Mouse (Mus musculus): ENCODE data around the gene Tns4.
A peak's percentile ranks its signal among the peaks of the same experiment; 100 is the strongest.

Tns4 gene

DNA sequence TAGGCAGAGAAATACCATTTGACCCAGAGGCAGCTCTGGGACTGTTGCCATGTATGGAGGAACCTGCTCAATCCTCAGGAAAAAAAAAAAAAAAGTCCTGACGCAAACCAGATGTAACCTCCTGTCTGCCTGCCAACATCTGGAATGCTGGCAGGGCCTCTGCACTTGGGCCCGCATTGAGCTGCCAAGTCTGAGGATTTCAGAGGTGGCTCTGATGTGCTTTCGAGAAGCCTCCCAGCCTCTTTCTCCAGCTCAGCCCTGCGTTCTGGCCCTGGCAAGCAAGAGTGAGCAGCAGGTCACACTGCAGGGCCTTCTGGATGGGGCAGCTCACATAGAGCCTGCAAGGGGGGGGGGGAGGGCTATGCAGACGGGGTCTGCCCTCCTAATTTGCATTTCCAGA, 42.0 kb downstream of the Tns4 start:
- no peak for DNase-seq (ENCODE audit: low spot score in 2 of 2)

GRCm38 (mm10) chr11:99045159-99045889, 43.8 kb downstream of the Tns4 start:
- no peak for DNase-seq (ENCODE audit: low spot score in 2 of 2)

GRCm38 (mm10) chr11:99044306-99044705, 44.8 kb downstream of the Tns4 start:
- no peak for DNase-seq (ENCODE audit: low spot score in 2 of 2)

DNA sequence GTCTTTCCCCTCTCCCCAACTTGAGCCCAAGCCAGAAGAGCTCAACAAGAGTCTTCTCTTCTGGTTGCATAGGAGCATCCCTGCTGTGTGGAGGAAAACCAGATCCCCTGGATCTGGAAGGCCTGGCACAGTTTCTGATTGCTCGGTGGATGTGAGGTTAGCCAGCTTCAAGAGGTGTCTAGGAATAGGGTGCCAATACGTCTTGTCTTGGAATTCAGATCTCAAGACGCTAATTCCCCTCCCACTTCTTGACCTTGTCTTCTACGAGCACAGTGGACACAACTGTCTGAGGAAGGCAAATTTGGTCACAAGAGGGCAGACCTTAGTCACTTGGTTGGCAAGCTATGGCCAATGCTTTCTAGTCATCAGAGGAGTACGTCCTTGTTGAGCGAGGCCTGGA, 45.5 kb downstream of the Tns4 start:
- no peak for DNase-seq (ENCODE audit: low spot score in 2 of 2)

GRCm38 (mm10) chr11:99042834-99043431, 46.2 kb downstream of the Tns4 start:
- DNase-seq (ENCODE audit: low spot score in 2 of 2) = no peak

DNA sequence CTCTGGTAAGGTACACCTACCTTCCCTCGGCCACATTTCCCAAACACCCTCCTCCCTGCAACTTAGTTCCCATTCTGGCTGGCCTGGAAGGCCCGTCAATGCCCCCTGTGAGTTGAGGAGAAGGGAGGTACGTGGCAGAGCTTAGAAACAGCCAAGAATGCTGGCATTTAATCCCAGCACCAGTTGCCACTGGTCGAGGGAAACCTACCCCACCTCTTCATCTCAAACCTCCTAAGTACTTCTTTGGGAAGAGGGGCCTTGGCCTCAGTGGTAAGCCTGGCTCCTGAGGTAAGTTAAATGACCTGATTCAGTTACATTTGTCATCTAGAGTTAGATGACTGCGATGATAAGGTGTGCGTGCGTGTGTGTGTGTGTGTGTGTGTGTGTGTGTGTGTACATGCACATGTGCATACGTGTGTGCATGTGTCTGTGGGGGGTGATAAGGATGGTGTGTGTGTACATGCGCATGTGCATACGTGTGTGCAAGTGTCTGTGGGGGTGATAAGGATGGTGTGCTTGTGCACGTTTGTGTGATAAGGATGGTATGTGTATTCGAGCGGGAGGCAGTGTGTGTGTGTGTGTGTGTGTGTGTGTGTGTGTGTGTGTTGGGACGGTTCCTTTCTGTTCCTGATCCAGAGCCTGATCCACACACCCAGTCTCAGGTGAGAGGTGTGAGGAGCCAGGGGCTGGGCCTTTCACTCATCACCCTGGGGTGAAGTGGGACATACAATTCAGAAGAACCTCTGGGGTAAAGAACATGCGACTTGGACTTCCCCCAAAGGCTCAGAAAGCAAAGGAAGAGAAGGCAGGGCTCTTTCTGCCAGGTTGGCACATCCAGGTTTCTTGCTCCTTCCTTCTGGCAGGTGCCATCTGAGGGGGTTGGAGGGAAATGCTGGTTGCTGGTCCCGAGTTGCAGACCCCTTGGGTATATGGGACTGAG, 47.0 kb downstream of the Tns4 start:
- DNase-seq (ENCODE audit: low spot score in 2 of 2) = no peak

- DNase-seq (ENCODE audit: low spot score in 2 of 2) = peak; percentile 8 to 11
Measured at GRCm38 (mm10) chr11:99041051-99041729, 47.9 kb downstream of the Tns4 start, which contains the start of gene Igfbp4. Igfbp4 (plus strand) TSS chr11:99041244.

DNA sequence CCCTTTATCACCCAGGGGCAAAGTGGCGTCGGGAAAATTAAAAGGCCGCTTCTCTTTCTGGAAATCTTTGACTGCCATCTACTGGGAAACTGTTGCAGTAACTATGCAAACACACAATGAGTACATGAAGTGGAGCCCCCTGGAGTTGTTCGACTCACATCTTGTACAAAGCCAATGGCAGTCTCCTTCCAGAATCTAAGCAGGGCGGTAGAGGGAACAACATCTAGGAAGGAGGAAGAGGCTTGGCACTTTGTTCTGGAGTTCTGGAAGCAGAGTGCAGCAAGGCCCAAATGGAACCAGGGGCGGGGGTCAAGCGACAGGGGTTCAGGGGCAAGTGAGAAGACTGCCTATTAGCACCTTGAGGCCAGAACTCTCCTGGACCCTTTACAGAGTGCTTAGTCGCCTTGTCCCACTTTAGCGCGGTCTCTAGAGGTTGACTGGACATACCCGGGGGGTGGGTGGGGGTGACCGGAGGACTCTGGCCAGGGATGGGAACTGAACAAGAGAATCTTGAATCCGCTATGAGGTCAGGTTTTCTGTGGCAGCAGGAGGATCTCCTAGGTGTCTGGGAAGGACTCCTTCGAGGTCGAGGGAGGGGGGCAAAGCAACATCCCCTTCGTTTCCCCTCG, 48.6 kb downstream of the Tns4 start:
- no peak for DNase-seq (ENCODE audit: low spot score in 2 of 2)

DNA sequence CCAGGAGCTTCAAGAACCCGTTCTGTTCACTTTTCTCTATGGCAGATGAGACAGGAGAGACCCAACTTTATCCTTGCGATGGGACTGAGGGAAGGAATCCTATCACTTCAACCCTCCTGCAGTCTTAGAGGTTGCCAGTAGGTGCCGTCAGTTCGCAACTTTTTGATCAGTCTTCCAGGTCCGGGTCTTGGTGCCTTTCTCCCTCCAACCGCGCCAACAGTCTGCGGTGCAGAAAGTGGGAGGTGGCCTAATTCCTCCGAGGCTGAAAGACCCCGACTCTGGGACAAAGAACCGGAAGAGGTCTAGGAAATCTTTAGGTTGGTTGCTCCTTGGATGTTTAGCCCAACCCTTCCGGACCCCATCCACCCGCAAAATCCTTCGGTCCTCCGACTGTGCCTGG, 49.3 kb downstream of the Tns4 start:
- DNase-seq (ENCODE audit: low spot score in 2 of 2) = peak; percentile 45 to 62

DNA sequence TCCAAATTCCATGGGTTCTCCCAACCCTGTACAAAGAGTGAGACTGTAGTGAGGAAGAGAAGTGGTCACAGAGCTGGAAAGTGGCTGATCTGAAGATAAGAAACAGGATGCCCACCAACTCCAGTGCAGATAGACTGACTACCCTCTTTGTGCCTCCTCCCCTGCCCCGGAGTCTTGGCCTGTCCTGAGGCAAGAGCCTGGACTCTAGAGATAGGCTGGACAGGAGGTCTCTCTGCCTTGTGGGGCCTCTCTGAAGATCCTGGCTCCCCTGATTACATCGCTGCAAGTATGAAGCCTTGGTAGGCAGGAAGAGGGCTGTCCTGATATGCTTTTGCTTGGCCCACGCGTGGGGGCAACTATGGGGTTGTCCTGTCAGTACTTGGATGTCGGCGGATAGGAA, 52.9 kb downstream of the Tns4 start:
- DNase-seq (ENCODE audit: low spot score in 2 of 2) = no peak

DNA sequence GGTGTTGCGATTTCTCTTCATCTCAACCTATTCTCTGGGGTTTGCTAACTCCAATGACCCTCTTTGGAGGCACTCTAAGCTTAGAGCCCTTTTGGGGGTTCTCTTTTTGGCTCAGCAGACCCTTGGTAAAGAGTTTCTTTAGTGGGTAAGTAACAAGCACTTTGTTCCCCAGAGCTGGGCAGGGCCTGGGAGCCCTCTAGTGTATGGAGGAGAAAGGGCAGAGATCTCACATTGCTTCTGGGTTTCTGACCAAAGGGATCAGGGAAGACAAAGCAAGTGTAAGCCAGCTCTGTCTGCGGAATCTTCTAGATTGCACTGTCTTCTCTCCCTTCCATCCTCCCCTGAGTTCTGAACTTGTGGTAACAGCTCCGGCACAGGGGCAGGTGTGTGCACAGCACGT, 53.8 kb downstream of the Tns4 start:
- DNase-seq (ENCODE audit: low spot score in 2 of 2) = no peak

- DNase-seq (ENCODE audit: low spot score in 2 of 2) = no peak
Measured at GRCm38 (mm10) chr11:99026899-99027440, 62.1 kb downstream of the Tns4 start.

- DNase-seq (ENCODE audit: low spot score in 2 of 2) = no peak
Measured at GRCm38 (mm10) chr11:99025878-99026277, 63.2 kb downstream of the Tns4 start.

DNA sequence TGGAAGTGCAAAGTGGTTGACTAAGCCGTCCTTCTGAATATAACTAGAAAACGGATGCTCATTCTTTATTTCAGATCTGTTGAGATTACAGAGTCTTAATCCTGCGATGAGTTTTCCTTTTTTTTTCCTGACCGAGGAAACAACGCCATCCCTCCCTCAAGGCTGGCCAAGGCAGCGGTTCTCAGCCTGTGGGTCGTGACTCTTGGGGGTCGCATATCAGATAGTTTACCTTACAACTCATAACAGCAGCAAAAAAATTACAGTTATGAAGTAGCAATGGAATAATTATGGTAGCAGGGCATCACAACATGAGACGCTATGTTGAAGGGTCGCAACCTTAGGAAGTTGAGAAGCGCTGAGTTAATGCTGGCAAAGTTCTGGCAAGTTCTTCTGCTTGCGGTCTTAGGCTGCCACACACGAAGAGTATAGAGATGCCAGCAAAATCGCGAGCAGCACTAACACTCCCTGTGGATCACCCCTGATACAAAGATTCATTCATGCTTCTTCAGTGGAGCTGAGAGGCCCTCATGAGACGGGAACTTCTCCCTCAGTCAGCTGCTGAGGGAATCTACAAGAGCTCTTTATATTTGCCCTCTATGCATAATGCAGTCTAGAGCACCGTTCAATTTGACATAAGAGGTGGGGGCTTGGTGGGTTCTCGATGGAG, 64.5 kb downstream of the Tns4 start:
- DNase-seq (ENCODE audit: low spot score in 2 of 2) = no peak

- DNase-seq (ENCODE audit: low spot score in 2 of 2) = peak; percentile 97 to 98
Measured at GRCm38 (mm10) chr11:99023500-99024467, 65.3 kb downstream of the Tns4 start, which contains the start of gene Top2a. Top2a (minus strand) TSS chr11:99024189.

GRCm38 (mm10) chr11:99023094-99023493, 66.0 kb downstream of the Tns4 start:
- no peak for DNase-seq (ENCODE audit: low spot score in 2 of 2)

DNA sequence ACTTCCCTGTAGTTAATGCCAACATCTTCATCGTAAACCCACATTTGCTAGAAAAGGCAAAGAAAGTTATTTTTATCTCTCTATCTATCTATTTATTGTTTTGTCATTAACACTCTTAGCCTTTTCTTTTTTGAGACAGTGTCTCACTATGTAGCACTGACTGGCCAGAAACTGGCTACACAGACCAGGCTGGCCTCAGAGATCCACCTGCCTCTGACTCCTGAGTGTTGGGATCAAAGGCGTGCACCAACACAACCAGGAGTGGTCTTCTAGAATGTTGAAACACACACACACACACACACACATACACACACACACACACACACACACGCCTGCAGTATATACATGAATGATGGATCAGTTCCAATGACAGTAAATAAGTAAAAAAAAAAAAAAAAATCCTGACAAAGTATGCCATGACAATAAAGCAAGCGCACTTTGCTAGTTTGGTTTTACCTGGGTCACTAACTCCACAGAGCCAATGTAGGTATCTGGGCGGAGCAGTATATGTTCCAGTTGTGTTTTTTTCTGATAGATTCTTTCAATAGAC, 66.6 kb downstream of the Tns4 start:
- no peak for DNase-seq (ENCODE audit: low spot score in 2 of 2)

- DNase-seq (ENCODE audit: low spot score in 2 of 2) = no peak
Measured at GRCm38 (mm10) chr11:99019844-99020243, 69.3 kb downstream of the Tns4 start.

All from natural killer cell, adult 2 months (primary cell).